Mouse (Mus musculus) G1E (cell line): ENCODE results near the gene E330009J07Rik.

ENCODE experiments used
- CTCF ChIP-seq: IDR thresholded peaks from 2 replicates; pipeline ENCODE4 v1.5.1; 2012; ENCODE audit warnings: low read depth, low read length, inconsistent platforms, mixed read lengths
- GATA1 ChIP-seq: IDR thresholded peaks from 2 replicates; pipeline ENCODE4 v1.6.1; 2012; ENCODE audit warnings: borderline replicate concordance, low read length, inconsistent platforms, mixed read lengths
- GATA2 ChIP-seq: IDR thresholded peaks from 2 replicates; pipeline ENCODE4 v1.6.1; 2012; ENCODE audit warnings: low read depth, low read length, inconsistent platforms, borderline replicate concordance
- POLR2AphosphoS5 ChIP-seq: IDR thresholded peaks from 2 replicates; pipeline ENCODE4 v1.6.1; 2012; ENCODE audit warnings: low read depth, low read length, inconsistent platforms; ENCODE audit not compliant: insufficient replicate concordance
- TAL1 ChIP-seq: conservative IDR thresholded peaks from 2 replicates; pipeline ENCODE4 v1.6.1; 2012; ENCODE audit warnings: low read depth, low read length, inconsistent platforms, mixed read lengths

- TF ChIP-seq CTCF (no peak), GATA1 (no peak), TAL1 (no peak), POLR2AphosphoS5 (no peak), GATA2 (no peak)
Measured at GRCm38 (mm10) chr6:40465710-40466109, 29.8 kb upstream of the E330009J07Rik start.
